Mouse (Mus musculus) myocyte (in vitro differentiated cells): Measurements from ENCODE around the gene Tmem117. TPM values are rescaled to one million over a fixed set of nuclear protein-coding genes. Genes with fewer than 3 reads are reported as not detected.

Experiments
- H3K27me3 ChIP-seq: one replicate; pipeline ENCODE4 v1.6.1; 2011; ENCODE audit not compliant: control insufficient read depth, insufficient read depth, insufficient read length
- H3K36me3 ChIP-seq: one replicate; pipeline ENCODE4 v1.6.1; 2011; ENCODE audit not compliant: control insufficient read depth, insufficient read depth
- H3K4me2 ChIP-seq: one replicate; pipeline ENCODE4 v1.6.1; 2011; ENCODE audit warnings: low read depth, control low read depth
- H3K4me3 ChIP-seq: one replicate; pipeline ENCODE4 v1.5.1; 2011; ENCODE audit warnings: mild to moderate bottlenecking, control low read depth, moderate library complexity
- H3K79me2 ChIP-seq: one replicate; pipeline ENCODE4 v1.6.1; 2011; ENCODE audit not compliant: control insufficient read depth, insufficient read depth
- H3ac ChIP-seq: one replicate; pipeline ENCODE4 v1.6.1; 2011; ENCODE audit not compliant: control insufficient read depth, insufficient read length
- CEBPB ChIP-seq: IDR thresholded peaks from 2 replicates; pipeline ENCODE4 v1.6.1; 2011; ENCODE audit warnings: mild to moderate bottlenecking, moderate library complexity; ENCODE audit not compliant: poor library complexity, insufficient read depth, severe bottlenecking
- E2F4 ChIP-seq: IDR thresholded peaks from one replicate; pipeline ENCODE4 v1.6.1; 2011; ENCODE audit warnings: mild to moderate bottlenecking, control low read depth, moderate library complexity; ENCODE audit not compliant: insufficient read depth
- MAX ChIP-seq: IDR thresholded peaks from one replicate; pipeline ENCODE4 v1.6.1; 2011; ENCODE audit warnings: low read depth, mild to moderate bottlenecking, control low read depth
- MYOD1 ChIP-seq, 3 experiments: IDR thresholded peaks; one replicate each; pipeline ENCODE4 v1.6.1; 2011; ENCODE audit warnings: control low read depth in 2 of 3, low read depth in 2 of 3, mild to moderate bottlenecking in 2 of 3, moderate library complexity in 1 of 3; ENCODE audit not compliant: insufficient read length in 2 of 3, control insufficient read depth in 1 of 3
- MYOG ChIP-seq, 3 experiments: IDR thresholded peaks; one replicate each; pipeline ENCODE4 v1.6.1; 2011; ENCODE audit warnings: control low read depth in 2 of 3, low read depth in 2 of 3, mild to moderate bottlenecking in 2 of 3; ENCODE audit not compliant: insufficient read length in 2 of 3, control insufficient read depth in 1 of 3, insufficient read depth in 1 of 3
- POLR2A ChIP-seq: IDR thresholded peaks from one replicate; pipeline ENCODE4 v1.6.1; 2011; ENCODE audit warnings: low read depth, mild to moderate bottlenecking, control low read depth, moderate library complexity; ENCODE audit not compliant: insufficient read length
- POLR2AphosphoS2 ChIP-seq: IDR thresholded peaks from one replicate; pipeline ENCODE4 v1.6.1; 2011; ENCODE audit warnings: low read depth, control low read depth; ENCODE audit not compliant: insufficient read length
- REST ChIP-seq: IDR thresholded peaks from one replicate; pipeline ENCODE4 v1.6.1; 2011; ENCODE audit warnings: mild to moderate bottlenecking, control low read depth, moderate library complexity; ENCODE audit not compliant: insufficient read depth, insufficient read length
- SRF ChIP-seq: IDR thresholded peaks from one replicate; pipeline ENCODE4 v1.6.1; 2011; ENCODE audit warnings: low read depth; ENCODE audit not compliant: control insufficient read depth, insufficient read length
- TCF12 ChIP-seq: IDR thresholded peaks from one replicate; pipeline ENCODE4 v1.6.1; 2011; ENCODE audit warnings: mild to moderate bottlenecking, control low read depth; ENCODE audit not compliant: poor library complexity, insufficient read depth, severe bottlenecking
- TCF3 ChIP-seq: IDR thresholded peaks from one replicate; pipeline ENCODE4 v1.6.1; 2011; ENCODE audit warnings: low read depth, control low read depth; ENCODE audit not compliant: insufficient read length
- USF1 ChIP-seq: IDR thresholded peaks from one replicate; pipeline ENCODE4 v1.6.1; 2011; ENCODE audit warnings: low read depth, mild to moderate bottlenecking, control low read depth, moderate library complexity
- polyA plus RNA-seq: library from polyadenylated mRNA; unstranded; fragments of >200 nt; fragmentation: generic; extraction: Trizol; gene quantifications from one replicate; pipeline ENCODE4 v1.2.1, GENCODE M21; 2012; ENCODE audit warnings: missing spikeins

Tmem117 gene
- polyA plus RNA-seq, 1 experiment: 0.37 TPM

- H3K27me3 ChIP-seq: no peaks in the 10 kb centered on the region
- H3K36me3 ChIP-seq: no peaks in the 10 kb centered on the region
- H3K79me2 ChIP-seq: no peaks in the 10 kb centered on the region
- H3ac ChIP-seq: no peak overlapping the region
- H3K4me2 ChIP-seq: no peak overlapping the region
- no peak overlapping the region for H3K4me3 ChIP-seq
- no peak for TF ChIP-seq USF1
- no peak for TF ChIP-seq TCF3
- TF ChIP-seq MYOD1 (IDR thresholded peaks at IDR 0.05; ENCODE audit: control insufficient read depth in 1 of 3, insufficient read length in 2 of 3, low read depth in 2 of 3): no peak
- no peak for TF ChIP-seq TCF12
- no peak for TF ChIP-seq E2F4
- no peak for TF ChIP-seq CEBPB
- no peak for TF ChIP-seq REST
- no peak for TF ChIP-seq SRF
- no peak for TF ChIP-seq POLR2AphosphoS2
Observed at GRCm38 (mm10) chr15:94798236-94798635, 169.2 kb downstream of the Tmem117 start.

DNA sequence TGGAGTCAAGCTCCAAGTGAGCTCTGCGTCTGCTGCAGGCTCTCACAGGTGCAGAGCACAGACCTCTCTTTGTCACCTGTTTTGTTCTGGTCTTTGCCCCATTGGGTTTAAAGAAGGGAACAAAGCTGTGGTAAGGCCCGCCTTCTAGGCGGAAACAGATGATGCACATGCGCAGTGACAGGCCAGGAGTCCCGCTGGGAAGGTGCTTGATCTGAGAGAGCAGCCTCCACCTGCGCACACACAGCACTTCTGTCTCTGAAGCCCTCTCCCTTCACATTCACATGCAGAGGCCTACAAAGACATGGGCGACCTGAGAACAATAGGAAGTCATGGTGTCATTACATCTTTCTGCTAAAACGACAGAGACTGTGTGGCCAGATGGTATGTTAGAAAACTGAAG, 172.4 kb downstream of the Tmem117 start:
- Histone ChIP-seq H3K4me3 (no peak overlapping the region), H3K79me2 (no peaks in the 10 kb centered on the region), H3K4me2 (no peak overlapping the region), H3K27me3 (no peaks in the 10 kb centered on the region), H3ac (no peak overlapping the region), H3K36me3 (no peaks in the 10 kb centered on the region)
- TF ChIP-seq POLR2A: no peak
- TF ChIP-seq MYOD1 (IDR thresholded peaks at IDR 0.05; ENCODE audit: control insufficient read depth in 1 of 3, insufficient read length in 2 of 3, low read depth in 2 of 3): no peak
- no peak for TF ChIP-seq CEBPB
- no peak for TF ChIP-seq MAX
- no peak for TF ChIP-seq E2F4
- no peak for TF ChIP-seq TCF12
- no peak for TF ChIP-seq TCF3
- no peak for TF ChIP-seq POLR2AphosphoS2
- TF ChIP-seq MYOG (IDR thresholded peaks at IDR 0.05; ENCODE audit: control insufficient read depth in 1 of 3, insufficient read depth in 1 of 3, insufficient read length in 2 of 3, low read depth in 2 of 3): no peak
- TF ChIP-seq SRF: no peak

- TF ChIP-seq REST (no peak), MAX (no peak), CEBPB (no peak), MYOG (IDR thresholded peaks at IDR 0.05; ENCODE audit: control insufficient read depth in 1 of 3, insufficient read depth in 1 of 3, insufficient read length in 2 of 3, low read depth in 2 of 3) (no peak), POLR2A (no peak)
- no peak overlapping the region for H3K4me2 ChIP-seq
- H3K36me3 ChIP-seq: no peaks in the 10 kb centered on the region
- no peaks in the 10 kb centered on the region for H3K79me2 ChIP-seq
- no peak overlapping the region for H3ac ChIP-seq
- H3K4me3 ChIP-seq: no peak overlapping the region
- H3K27me3 ChIP-seq: no peaks in the 10 kb centered on the region
Observed at GRCm38 (mm10) chr15:94802820-94803219, 173.8 kb downstream of the Tmem117 start.

DNA sequence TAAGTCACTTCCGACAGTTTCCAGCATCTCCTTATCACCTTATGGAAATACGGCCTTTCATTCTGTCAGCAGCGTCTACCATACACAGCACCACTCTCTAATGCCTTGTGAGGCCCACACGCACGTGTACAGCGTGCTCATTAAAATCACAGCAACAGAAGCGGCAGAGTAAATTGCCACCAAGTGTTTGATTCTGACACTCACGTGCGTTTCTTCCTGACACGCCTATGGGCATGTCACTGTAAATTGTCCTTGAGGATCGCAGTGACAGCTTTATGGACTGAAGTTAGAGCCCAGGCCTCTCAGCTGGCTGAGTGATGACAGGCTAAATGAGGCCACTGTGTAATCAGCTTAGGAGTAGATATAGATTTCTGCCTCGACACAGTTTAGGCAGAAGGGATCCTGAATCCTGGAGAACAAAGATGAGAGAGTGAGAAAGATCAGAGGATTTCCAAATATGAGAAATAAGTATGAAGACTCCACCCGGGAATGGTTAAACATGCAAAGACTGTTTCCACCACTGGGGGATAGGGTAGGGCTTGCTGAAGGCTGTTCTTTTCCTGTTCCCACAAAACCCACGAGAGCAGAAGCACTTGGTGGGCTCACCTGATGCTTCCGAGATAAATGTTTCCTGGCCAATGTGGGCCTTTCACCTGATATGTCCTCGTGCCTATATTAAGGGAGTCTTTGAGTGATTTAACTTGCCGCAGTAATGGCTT, 174.8 kb downstream of the Tmem117 start:
- Histone ChIP-seq H3K79me2 (no peaks in the 10 kb centered on the region), H3K4me2 (no peak overlapping the region), H3K27me3 (no peaks in the 10 kb centered on the region), H3K4me3 (no peak overlapping the region), H3ac (no peak overlapping the region), H3K36me3 (no peaks in the 10 kb centered on the region)
- TF ChIP-seq MYOG (IDR thresholded peaks at IDR 0.05; ENCODE audit: control insufficient read depth in 1 of 3, insufficient read depth in 1 of 3, insufficient read length in 2 of 3, low read depth in 2 of 3): no peak
- TF ChIP-seq POLR2AphosphoS2: no peak
- TF ChIP-seq SRF: no peak
- no peak for TF ChIP-seq REST
- TF ChIP-seq POLR2A: no peak

- Histone ChIP-seq H3K36me3 (no peaks in the 10 kb centered on the region), H3K79me2 (no peaks in the 10 kb centered on the region), H3K4me3 (no peak overlapping the region), H3ac (no peak overlapping the region), H3K4me2 (no peak overlapping the region), H3K27me3 (no peaks in the 10 kb centered on the region)
- no peak for TF ChIP-seq TCF3
- no peak for TF ChIP-seq REST
- no peak for TF ChIP-seq USF1
- TF ChIP-seq POLR2AphosphoS2: no peak
Observed at GRCm38 (mm10) chr15:94806005-94806404, 177.0 kb downstream of the Tmem117 start.
